Mouse (Mus musculus): ENCODE data around the gene Hrasls5. TPM values are rescaled to one million over a fixed set of nuclear protein-coding genes. Genes with fewer than 3 reads are reported as not detected.

Hrasls5 gene
- polyA plus RNA-seq, 1 experiment from 2014 or later = not detected

DNA sequence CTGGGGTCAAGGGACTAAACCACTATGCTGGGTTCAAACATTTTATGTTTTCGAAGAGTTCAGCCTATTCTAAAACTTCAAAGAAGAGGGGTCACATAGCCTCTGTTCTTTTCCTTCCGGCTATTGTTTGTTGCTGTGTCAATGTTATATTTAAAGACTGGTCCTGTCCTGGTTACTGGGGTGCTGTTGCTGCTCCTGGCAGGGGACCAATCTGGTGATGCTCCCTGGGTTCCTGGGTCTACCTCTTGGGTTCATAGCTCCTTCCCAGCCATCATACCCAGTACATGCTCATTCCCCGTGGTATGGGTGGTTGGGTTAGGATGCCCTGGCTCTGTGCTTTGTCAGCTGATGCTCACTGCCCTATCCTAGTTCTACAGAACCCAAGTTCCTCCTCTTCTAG lies 34.6 kb upstream of the Hrasls5 start:
- Histone ChIP-seq H3K9ac (replicated peaks; ENCODE audit: low read depth, low read length) (no peak overlapping the region), H3K36me3 (ENCODE audit: control insufficient read depth, insufficient read depth, low read length) (no peaks in the 10 kb centered on the region), H3K27me3 (ENCODE audit: control insufficient read depth, insufficient read depth, low read length) (no peaks in the 10 kb centered on the region), H3K4me3 (ENCODE audit: low read depth, low read length) (no peak overlapping the region), H3K9me3 (ENCODE audit: control insufficient read depth, low read depth, low read length) (no peaks in the 10 kb centered on the region), H3K27ac (ENCODE audit: low read length) (no peak overlapping the region), H3K4me2 (replicated peaks; ENCODE audit: low read depth, low read length) (no peak overlapping the region), H3K4me1 (ENCODE audit: control insufficient read depth, insufficient read depth, low read length) (no peaks in the 10 kb centered on the region)
- 78% methylated on average over 3 of the region's 3 CpGs for WGBS
- ATAC-seq (ENCODE audit: insufficient number of reproducible peaks, insufficient read depth, low FRiP score, low read depth) = no peak

DNA sequence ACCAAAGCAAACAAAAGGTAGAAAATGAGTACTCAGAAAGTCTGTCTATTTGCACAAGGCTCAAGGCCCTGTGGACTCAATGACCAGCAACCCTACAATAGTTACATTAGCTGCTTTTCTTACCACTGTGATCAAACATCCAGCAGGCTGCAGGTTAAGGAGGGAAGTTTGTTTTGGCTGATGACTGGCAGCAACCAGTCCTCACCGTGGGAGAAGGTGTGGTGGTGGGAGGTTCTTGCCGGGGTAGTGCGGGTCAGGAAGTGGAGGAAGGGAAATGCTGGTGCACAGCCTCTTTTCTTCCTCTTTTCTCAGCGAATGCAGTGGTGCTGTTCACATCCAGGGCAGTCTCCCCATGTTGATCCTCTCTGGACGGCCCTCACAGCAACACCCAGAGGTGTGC lies 31.3 kb upstream of the Hrasls5 start:
- Histone ChIP-seq H3K36me3 (ENCODE audit: control insufficient read depth, insufficient read depth, low read length) (no peaks in the 10 kb centered on the region), H3K4me2 (replicated peaks; ENCODE audit: low read depth, low read length) (no peak overlapping the region), H3K27ac (ENCODE audit: low read length) (no peak overlapping the region), H3K9me3 (ENCODE audit: control insufficient read depth, low read depth, low read length) (no peaks in the 10 kb centered on the region), H3K4me1 (ENCODE audit: control insufficient read depth, insufficient read depth, low read length) (no peaks in the 10 kb centered on the region), H3K9ac (replicated peaks; ENCODE audit: low read depth, low read length) (no peak overlapping the region), H3K4me3 (ENCODE audit: low read depth, low read length) (no peak overlapping the region), H3K27me3 (ENCODE audit: control insufficient read depth, insufficient read depth, low read length) (no peaks in the 10 kb centered on the region)
- ATAC-seq (ENCODE audit: insufficient number of reproducible peaks, insufficient read depth, low FRiP score, low read depth) = peak; percentile 87
- WGBS = 39% methylated on average over 5 of the region's 5 CpGs

DNA sequence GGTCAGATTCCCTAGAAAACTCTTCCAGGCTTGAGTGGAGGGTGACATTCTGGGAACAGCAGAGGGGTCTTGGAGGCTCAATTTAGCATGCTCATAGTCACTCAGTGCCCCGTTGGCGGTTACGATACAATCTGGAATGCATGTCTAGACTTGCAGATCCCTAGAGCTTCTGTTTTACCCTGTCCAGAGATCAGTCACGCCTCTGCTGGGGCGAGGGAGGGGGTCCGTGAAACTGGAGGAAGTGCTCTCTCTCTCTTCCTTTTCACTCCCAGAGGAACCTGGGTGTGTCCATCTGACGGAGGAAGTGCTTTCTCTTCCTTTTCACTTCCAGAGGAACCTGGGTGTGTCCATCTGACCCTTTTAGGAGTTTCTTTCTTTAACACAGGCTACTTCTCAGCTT lies 29.2 kb upstream of the Hrasls5 start:
- 58% methylated on average over 7 of the region's 7 CpGs for WGBS
- no peak for ATAC-seq (ENCODE audit: insufficient number of reproducible peaks, insufficient read depth, low FRiP score, low read depth)
- H3K4me3 ChIP-seq (ENCODE audit: low read depth, low read length) = no peak overlapping the region
- no peak overlapping the region for H3K27ac ChIP-seq (ENCODE audit: low read length)
- H3K4me1 ChIP-seq (ENCODE audit: control insufficient read depth, insufficient read depth, low read length) = no peaks in the 10 kb centered on the region
- no peaks in the 10 kb centered on the region for H3K9me3 ChIP-seq (ENCODE audit: control insufficient read depth, low read depth, low read length)
- no peak overlapping the region for H3K4me2 ChIP-seq (replicated peaks; ENCODE audit: low read depth, low read length)
- H3K36me3 ChIP-seq (ENCODE audit: control insufficient read depth, insufficient read depth, low read length) = no peaks in the 10 kb centered on the region
- H3K27me3 ChIP-seq (ENCODE audit: control insufficient read depth, insufficient read depth, low read length) = no peaks in the 10 kb centered on the region
- no peak overlapping the region for H3K9ac ChIP-seq (replicated peaks; ENCODE audit: low read depth, low read length)

DNA sequence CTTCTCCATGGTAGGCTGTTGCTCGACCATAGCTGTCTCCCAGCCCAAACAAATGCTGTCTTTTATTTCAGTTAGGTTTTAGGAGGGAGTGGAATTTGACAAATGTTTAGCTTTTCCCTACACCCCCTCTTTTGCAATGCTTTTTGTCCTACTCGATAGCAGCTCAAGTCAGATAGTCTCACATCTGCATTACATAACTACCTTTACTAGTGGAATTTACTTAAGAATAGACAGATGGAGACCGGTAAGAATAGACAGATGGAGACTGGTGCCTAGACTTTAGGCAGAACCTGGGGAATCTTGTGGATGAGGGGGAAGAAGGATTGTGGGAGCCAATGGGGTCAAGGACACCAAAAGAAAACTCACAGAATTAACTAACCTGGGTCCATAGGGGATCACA lies 28.7 kb upstream of the Hrasls5 start:
- Histone ChIP-seq H3K27ac (ENCODE audit: low read length) (no peak overlapping the region), H3K4me1 (ENCODE audit: control insufficient read depth, insufficient read depth, low read length) (no peaks in the 10 kb centered on the region), H3K9me3 (ENCODE audit: control insufficient read depth, low read depth, low read length) (no peaks in the 10 kb centered on the region), H3K4me3 (ENCODE audit: low read depth, low read length) (no peak overlapping the region), H3K4me2 (replicated peaks; ENCODE audit: low read depth, low read length) (no peak overlapping the region), H3K27me3 (ENCODE audit: control insufficient read depth, insufficient read depth, low read length) (no peaks in the 10 kb centered on the region), H3K9ac (replicated peaks; ENCODE audit: low read depth, low read length) (no peak overlapping the region), H3K36me3 (ENCODE audit: control insufficient read depth, insufficient read depth, low read length) (no peaks in the 10 kb centered on the region)
- no peak for ATAC-seq (ENCODE audit: insufficient number of reproducible peaks, insufficient read depth, low FRiP score, low read depth)
- WGBS = 61% methylated on average over 3 of the region's 3 CpGs

DNA sequence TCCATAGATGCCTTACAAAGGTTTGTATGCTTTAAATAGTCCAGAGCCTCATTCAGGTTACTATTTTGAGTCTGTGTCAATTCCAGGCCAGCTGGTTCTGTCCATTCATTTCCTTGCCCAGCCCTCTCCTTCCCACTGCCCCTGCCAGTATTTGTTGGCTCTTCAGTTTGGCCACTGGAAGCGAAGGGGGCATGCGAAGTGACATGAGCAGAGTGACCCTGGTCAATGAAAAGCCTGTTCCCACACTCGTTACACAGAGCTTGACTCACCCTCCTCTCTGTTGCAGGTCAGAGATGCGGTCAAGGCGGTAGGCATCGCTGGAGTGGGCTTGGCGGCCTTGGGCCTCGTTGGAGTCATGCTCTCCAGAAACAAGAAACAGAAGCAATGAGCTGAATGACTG lies 27.1 kb upstream of the Hrasls5 start:
- Histone ChIP-seq H3K4me2 (replicated peaks; ENCODE audit: low read depth, low read length) (no peak overlapping the region), H3K4me1 (ENCODE audit: control insufficient read depth, insufficient read depth, low read length) (no peaks in the 10 kb centered on the region), H3K27me3 (ENCODE audit: control insufficient read depth, insufficient read depth, low read length) (no peaks in the 10 kb centered on the region), H3K27ac (ENCODE audit: low read length) (no peak overlapping the region), H3K4me3 (ENCODE audit: low read depth, low read length) (no peak overlapping the region), H3K9me3 (ENCODE audit: control insufficient read depth, low read depth, low read length) (no peaks in the 10 kb centered on the region), H3K36me3 (ENCODE audit: control insufficient read depth, insufficient read depth, low read length) (no peaks in the 10 kb centered on the region), H3K9ac (replicated peaks; ENCODE audit: low read depth, low read length) (no peak overlapping the region)
- 89% methylated on average over 8 of the region's 8 CpGs for WGBS
- ATAC-seq (ENCODE audit: insufficient number of reproducible peaks, insufficient read depth, low FRiP score, low read depth) = no peak

DNA sequence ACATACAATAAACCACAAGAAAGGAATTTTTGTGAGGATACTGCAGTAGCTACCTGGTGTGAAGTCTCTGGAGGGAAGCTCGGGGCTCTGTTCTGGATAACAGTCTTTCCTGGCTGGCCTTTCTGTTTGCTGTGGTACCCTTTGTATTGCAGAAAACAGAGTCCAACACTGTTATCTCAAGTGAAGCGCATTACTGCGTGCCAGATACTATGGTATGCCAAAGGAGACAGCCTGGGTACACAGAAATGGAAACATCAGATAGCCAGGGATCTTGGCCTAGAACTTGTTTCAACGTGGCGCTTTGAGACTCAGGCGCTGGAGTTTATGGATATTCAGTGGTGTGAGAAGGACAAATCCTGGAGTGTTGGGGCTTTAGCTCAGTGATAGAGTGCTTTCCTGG lies 26.6 kb upstream of the Hrasls5 start:
- Histone ChIP-seq H3K36me3 (ENCODE audit: control insufficient read depth, insufficient read depth, low read length) (no peaks in the 10 kb centered on the region), H3K9me3 (ENCODE audit: control insufficient read depth, low read depth, low read length) (no peaks in the 10 kb centered on the region), H3K9ac (replicated peaks; ENCODE audit: low read depth, low read length) (no peak overlapping the region), H3K4me1 (ENCODE audit: control insufficient read depth, insufficient read depth, low read length) (no peaks in the 10 kb centered on the region), H3K27me3 (ENCODE audit: control insufficient read depth, insufficient read depth, low read length) (no peaks in the 10 kb centered on the region), H3K27ac (ENCODE audit: low read length) (no peak overlapping the region), H3K4me2 (replicated peaks; ENCODE audit: low read depth, low read length) (no peak overlapping the region), H3K4me3 (ENCODE audit: low read depth, low read length) (no peak overlapping the region)
- ATAC-seq (ENCODE audit: insufficient number of reproducible peaks, insufficient read depth, low FRiP score, low read depth) = no peak
- WGBS = 92% methylated on average over 6 of the region's 6 CpGs

DNA sequence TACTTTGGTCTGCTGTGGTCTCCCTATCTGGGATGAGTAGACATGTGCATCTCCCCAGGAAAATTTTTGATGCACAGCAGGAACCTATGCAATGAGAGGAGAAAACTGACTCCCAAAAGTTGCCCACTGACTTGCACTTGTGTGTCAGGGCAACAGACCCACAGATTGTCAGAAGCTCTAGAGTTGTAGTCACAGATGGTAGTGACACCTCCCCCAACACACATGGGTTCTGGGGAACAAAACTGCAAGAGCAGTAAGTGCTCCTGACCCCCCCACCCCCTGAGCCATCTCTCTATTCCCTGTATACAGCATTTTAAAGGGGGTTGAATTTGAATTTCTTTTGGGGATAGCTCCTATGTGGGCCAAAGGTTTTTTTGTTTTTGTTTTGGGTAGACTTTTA lies 21.5 kb upstream of the Hrasls5 start:
- Histone ChIP-seq H3K9me3 (ENCODE audit: control insufficient read depth, low read depth, low read length) (no peaks in the 10 kb centered on the region), H3K27me3 (ENCODE audit: control insufficient read depth, insufficient read depth, low read length) (no peaks in the 10 kb centered on the region), H3K36me3 (ENCODE audit: control insufficient read depth, insufficient read depth, low read length) (no peaks in the 10 kb centered on the region), H3K4me3 (ENCODE audit: low read depth, low read length) (no peak overlapping the region), H3K4me1 (ENCODE audit: control insufficient read depth, insufficient read depth, low read length) (no peaks in the 10 kb centered on the region), H3K4me2 (replicated peaks; ENCODE audit: low read depth, low read length) (no peak overlapping the region), H3K27ac (ENCODE audit: low read length) (no peak overlapping the region), H3K9ac (replicated peaks; ENCODE audit: low read depth, low read length) (no peak overlapping the region)
- no peak for ATAC-seq (ENCODE audit: insufficient number of reproducible peaks, insufficient read depth, low FRiP score, low read depth)

DNA sequence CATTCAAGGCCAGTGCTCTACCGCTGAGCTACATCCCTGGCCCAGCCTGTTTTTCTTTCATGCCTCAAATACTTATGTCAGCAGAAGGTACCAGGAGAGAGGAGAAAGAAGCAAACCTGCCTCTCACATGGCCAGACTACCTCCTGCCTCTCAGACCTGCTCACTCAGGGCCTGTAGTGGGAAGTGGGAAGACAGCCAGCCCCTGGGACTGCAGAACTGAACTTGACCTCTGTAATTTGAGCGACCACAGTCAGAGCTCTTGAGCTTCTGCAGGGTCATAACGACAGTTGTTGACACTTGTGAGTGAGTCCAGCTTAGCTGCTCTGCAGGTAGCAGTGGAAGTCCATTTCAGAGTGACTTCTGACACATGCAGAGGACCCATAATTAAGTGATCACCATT lies 20.3 kb upstream of the Hrasls5 start:
- H3K27ac ChIP-seq (ENCODE audit: low read length) = no peak overlapping the region
- H3K36me3 ChIP-seq (ENCODE audit: control insufficient read depth, insufficient read depth, low read length) = no peaks in the 10 kb centered on the region
- H3K4me1 ChIP-seq (ENCODE audit: control insufficient read depth, insufficient read depth, low read length) = no peaks in the 10 kb centered on the region
- H3K9ac ChIP-seq (replicated peaks; ENCODE audit: low read depth, low read length) = no peak overlapping the region
- no peaks in the 10 kb centered on the region for H3K27me3 ChIP-seq (ENCODE audit: control insufficient read depth, insufficient read depth, low read length)
- H3K9me3 ChIP-seq (ENCODE audit: control insufficient read depth, low read depth, low read length) = no peaks in the 10 kb centered on the region
- H3K4me3 ChIP-seq (ENCODE audit: low read depth, low read length) = no peak overlapping the region
- no peak overlapping the region for H3K4me2 ChIP-seq (replicated peaks; ENCODE audit: low read depth, low read length)
- ATAC-seq (ENCODE audit: insufficient number of reproducible peaks, insufficient read depth, low FRiP score, low read depth) = no peak
- 40% methylated on average over 3 of the region's 3 CpGs for WGBS

DNA sequence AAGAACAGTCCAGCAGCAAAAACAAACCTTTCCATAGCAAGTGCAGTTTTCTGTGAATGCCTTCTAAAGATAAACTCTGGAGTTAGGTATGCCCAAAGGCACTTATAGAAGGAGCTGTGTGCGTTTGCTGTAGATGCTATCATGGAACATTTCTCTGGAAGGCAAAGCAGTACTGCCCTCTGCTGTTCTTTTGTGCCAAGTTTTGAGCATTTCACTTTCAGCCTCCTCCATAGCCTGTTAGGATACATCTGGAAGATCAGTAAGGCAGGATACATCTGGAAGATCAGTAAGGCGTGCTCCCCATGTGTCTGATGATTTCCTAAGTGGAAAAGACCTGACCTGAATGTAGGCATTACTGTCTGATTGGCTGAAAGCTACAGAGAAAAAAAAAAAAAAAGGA lies 16.8 kb upstream of the Hrasls5 start:
- Histone ChIP-seq H3K4me2 (replicated peaks; ENCODE audit: low read depth, low read length) (no peak overlapping the region), H3K9ac (replicated peaks; ENCODE audit: low read depth, low read length) (no peak overlapping the region), H3K36me3 (ENCODE audit: control insufficient read depth, insufficient read depth, low read length) (no peaks in the 10 kb centered on the region), H3K27ac (ENCODE audit: low read length) (no peak overlapping the region), H3K4me1 (ENCODE audit: control insufficient read depth, insufficient read depth, low read length) (no peaks in the 10 kb centered on the region), H3K4me3 (ENCODE audit: low read depth, low read length) (no peak overlapping the region), H3K9me3 (ENCODE audit: control insufficient read depth, low read depth, low read length) (no peaks in the 10 kb centered on the region), H3K27me3 (ENCODE audit: control insufficient read depth, insufficient read depth, low read length) (no peaks in the 10 kb centered on the region)
- ATAC-seq (ENCODE audit: insufficient number of reproducible peaks, insufficient read depth, low FRiP score, low read depth) = no peak
- WGBS = 17% methylated on average over 2 of the region's 2 CpGs

Data from stomach, embryonic 14.5 days (tissue).